Mouse (Mus musculus): ENCODE data around the gene Grip1.
A peak's percentile ranks its signal among the peaks of the same experiment; 100 is the strongest.

The Grip1 gene

GRCm38 (mm10) chr10:120128601-120129277 is 675.1 kb downstream of the Grip1 start:
- DNase-seq (ENCODE audit: low spot score in 2 of 2) = no peak

GRCm38 (mm10) chr10:120130621-120131020 is 677.0 kb downstream of the Grip1 start:
- peak in 1 of 2 experiments; percentile 13 for DNase-seq (ENCODE audit: low spot score in 2 of 2)

GRCm38 (mm10) chr10:120133697-120134096 is 680.1 kb downstream of the Grip1 start:
- no peak for DNase-seq (ENCODE audit: low spot score in 2 of 2)

- DNase-seq (ENCODE audit: low spot score in 2 of 2) = no peak
Measured at GRCm38 (mm10) chr10:120136020-120136562, 682.5 kb downstream of the Grip1 start.

All from urinary bladder, adult 18-20 months (tissue).